Mouse (Mus musculus): Measurements from ENCODE around the gene Cx3cl1.

Cx3cl1 gene

DNA sequence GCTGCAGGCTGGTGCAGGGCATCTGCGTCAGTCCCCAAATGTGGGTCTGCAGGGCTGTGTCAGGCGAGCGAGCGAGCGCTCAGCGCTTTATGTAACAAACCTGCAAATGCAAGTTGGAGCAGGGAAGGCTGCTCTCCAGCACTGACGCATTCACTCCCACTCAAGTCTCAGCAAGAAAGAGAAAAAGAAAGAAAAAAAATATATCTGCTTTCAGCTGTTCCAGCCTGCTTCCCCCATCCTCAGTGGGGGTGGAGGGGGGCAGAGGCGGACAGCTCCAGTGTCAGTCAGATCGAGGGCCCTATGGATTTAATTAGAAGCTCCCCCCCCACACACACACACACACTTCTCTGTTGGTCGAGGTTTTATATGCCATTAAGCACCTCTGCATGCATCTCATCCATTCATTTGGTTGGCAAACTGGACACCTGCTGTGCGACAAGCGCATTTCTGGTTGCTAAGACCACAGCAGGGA, 1.9 kb downstream of the Cx3cl1 start:
- DNase-seq (ENCODE audit: low spot score in 2 of 2), result no peak

DNA sequence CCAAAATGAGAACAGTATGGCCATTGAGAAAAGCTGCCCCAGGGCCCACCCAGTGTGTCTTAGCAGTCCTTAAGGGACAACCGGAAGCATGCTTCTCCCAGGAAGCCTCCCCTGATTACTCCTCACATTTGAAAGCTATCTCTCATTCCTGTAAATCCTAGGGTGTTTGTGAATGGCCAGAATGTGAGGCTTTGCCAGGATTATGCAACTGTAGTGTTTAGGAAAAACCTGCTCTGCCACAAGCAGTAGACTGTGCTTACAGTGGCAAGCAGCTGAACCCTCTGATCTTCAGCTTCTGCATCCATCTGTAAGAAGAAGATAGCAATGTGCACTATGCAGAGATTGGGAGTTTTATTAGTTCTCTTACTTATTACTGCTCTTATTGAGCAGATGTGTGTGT, 2.8 kb downstream of the Cx3cl1 start:
- DNase-seq (ENCODE audit: low spot score in 2 of 2), result no peak

DNA sequence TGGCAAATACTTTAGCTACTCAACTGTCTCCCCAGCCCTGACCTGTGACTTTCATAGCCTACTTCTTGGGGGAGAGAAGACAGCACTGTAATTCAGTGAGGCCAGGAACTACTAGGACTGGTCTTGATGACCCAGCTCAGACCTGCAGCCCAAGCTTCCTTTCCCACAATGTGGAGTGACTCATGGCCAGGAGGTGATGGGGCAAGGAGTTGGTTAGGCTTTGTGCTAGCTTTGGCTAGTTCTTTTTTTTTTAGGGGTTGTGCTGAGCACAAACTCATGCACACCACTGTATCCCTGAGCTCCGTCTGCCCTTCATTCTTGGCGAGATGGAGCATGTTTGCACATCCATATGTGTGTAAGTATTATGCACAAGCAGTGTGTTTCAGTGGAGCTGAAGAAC, 4.5 kb downstream of the Cx3cl1 start:
- DNase-seq (ENCODE audit: low spot score in 2 of 2), result no peak

DNA sequence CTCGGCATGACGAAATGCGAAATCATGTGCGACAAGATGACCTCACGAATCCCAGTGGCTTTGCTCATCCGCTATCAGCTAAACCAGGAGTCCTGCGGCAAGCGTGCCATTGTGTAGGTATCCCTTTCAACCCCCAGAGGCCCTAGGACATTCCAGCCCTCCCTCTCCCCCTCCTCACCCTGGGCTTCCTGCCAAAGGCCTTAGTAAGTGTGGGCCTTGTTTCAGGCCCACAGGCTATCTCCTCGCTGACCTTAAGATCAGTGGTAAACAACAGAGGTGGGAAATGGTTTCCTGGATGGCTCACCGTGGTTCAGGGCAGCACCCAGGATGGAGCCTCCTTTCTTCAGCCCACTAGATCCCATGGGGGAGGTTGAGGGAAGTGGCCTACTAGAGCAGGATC, 6.2 kb downstream of the Cx3cl1 start:
- DNase-seq (ENCODE audit: low spot score in 2 of 2), result no peak

DNA sequence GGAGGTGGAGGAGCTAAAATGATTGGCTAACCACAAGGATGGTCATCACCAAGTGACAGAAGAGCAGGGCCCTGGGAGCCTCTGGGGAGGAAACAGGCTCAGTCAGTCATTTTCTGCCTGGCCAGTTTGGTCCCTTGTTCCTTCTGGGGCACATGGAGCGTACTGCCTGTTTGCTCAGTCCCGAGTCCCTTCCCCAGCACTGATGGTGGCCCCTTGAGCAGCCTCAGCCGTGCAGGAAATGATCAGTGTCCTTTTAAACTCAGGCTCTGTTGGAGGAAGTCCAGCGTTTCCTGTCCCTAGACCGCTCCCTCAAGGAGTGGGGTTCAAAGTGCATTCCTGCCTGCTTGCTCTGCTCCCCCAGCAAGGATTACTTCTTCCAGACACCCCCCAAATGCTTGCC, 6.7 kb downstream of the Cx3cl1 start:
- no peak for DNase-seq (ENCODE audit: low spot score in 2 of 2)

DNA sequence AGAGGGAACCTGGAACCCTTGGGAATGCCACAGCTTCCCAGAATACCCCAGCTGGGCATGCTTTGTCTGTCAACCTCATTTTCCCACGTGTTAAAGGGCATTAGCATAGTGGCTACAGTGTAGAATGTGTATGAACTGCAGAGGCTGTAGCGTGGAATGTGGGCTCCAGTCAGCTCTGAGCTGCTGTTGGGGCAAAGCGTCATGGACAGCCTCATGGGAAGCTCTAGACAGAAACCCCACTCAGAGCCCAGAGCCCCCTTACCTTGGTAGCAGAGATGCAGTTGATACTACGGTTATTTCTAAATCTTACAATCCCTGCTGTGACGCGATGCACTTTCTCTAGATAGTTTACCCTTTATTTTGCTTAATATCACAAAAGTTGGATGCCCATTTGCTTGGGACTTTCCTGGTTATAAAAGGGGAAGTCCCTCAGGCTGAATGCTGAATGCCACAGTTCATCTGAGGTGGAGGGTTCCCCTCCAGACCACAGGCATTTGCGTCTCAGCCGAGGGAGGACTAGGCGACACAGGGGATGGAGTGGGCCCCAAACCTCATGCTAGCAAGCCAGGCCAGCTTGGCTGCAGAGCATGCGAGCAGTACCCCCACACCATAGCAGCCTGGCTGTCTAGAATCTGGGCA, 7.2 kb downstream of the Cx3cl1 start:
- DNase-seq (ENCODE audit: low spot score in 2 of 2), result no peak

DNA sequence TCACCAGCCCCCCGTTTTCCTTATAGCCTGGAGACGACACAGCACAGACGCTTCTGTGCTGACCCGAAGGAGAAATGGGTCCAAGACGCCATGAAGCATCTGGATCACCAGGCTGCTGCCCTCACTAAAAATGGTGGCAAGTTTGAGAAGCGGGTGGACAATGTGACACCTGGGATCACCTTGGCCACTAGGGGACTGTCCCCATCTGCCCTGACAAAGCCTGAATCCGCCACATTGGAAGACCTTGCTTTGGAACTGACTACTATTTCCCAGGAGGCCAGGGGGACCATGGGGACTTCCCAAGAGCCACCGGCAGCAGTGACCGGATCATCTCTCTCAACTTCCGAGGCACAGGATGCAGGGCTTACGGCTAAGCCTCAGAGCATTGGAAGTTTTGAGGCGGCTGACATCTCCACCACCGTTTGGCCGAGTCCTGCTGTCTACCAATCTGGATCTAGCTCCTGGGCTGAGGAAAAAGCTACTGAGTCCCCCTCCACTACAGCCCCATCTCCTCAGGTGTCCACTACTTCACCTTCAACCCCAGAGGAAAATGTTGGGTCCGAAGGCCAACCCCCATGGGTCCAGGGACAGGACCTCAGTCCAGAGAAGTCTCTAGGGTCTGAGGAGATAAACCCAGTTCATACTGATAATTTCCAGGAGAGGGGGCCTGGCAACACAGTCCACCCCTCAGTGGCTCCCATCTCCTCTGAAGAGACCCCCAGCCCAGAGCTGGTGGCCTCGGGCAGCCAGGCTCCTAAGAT, 7.9 kb downstream of the Cx3cl1 start:
- DNase-seq (ENCODE audit: low spot score in 2 of 2), result no peak

DNA sequence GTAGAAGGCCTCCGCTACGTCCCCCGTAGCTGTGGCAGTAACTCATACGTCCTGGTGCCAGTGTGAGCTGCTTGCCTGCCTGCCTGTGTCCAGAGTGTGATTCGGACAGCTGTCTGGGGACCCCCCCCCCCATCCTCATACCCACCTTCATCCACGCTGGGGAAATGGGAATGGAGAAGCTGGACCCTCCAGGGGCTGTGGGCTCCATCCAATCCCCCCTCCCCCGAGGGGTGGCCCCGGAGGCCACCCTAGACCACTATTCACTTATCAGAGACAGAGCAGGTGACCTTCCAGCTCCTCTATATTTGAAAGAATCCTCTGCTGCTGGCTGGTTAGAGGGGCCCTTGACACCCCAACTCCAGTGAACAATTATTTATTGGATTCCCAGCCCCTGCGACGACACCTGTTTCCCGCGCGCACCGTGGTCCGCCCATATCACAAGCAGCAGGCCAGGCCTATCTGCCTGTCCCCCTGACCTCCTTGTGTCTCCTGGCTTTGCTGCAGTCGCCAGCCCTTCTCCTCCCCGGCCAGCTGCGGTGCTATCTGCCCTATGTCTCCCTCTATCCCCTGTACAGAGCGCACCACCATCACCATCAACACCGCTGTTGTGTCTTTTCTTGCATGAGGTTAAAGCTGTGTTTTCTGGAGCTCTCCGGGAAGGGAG, 8.8 kb downstream of the Cx3cl1 start:
- no peak for DNase-seq (ENCODE audit: low spot score in 2 of 2)

DNA sequence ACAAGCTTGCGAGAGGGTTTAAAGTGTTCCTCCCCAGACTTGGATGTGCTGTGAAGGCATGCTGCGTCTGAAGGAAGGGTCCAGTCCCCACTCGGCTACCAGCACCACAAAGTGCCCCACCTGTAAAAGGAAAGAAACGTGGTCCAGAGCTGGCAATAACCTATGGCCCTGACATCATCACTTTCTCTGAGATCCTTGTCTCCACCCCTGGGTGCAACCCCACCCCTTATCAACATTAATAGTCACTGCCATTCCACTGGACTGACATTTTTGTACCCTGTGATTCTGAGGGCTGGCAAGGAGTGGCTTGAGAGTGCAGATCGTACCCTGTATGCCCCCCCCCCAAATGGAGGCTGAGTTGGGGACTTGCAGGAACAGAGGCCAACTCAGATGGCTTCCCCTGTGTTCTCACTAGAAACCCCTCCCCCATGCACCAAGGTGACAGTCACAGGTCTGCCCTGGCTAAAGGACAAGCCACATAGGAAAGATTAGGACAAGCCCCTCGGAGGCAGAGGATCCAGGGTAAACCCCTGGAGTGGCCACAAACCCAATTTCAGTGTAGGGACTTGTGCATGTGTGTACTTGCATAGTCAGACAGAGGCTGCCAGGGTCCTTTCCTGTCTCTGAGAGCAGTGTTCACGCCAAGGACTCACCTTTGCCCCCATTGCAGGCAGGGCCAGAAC, 9.5 kb downstream of the Cx3cl1 start:
- no peak for DNase-seq (ENCODE audit: low spot score in 2 of 2)

DNA sequence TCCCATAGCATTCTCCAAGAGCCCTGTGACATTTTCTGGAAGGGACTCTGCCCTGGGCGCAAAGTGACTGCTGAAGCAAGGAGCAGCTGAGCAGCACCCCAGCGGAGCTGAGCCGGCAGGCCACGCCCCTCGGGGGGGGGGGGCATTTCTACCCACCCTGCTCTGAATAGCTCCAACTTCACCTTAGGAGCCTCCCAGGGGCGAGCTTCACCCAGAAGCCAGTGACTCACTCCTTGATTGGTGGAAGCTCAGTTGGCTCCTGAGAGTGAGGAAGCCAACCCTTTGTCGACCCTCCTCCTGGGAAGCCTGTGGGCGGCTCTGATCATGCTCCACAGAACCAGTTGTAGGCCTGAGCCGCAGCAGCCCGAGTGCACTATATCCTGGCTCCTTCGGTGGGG, 10.0 kb downstream of the Cx3cl1 start:
- no peak for DNase-seq (ENCODE audit: low spot score in 2 of 2)

DNA sequence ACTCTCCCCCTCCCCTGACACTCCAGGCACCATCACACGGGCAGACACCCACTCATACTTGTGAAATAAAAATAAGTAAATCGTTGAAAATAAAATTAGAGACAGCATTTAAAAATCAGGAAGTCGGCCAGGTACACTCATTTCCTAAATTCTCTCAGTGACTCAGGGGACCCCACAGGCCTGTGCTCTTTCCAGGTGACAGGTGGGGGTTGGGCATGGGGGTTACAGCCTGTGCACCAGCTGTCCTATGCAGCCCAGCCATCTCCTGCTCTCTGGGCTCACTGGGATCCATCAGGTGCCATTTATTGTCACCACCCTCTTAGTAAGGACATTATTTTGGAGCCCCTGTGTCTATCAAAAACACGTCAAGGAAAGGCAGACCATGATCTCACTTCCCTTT, 12.1 kb downstream of the Cx3cl1 start:
- DNase-seq (ENCODE audit: low spot score in 2 of 2), result no peak

DNA sequence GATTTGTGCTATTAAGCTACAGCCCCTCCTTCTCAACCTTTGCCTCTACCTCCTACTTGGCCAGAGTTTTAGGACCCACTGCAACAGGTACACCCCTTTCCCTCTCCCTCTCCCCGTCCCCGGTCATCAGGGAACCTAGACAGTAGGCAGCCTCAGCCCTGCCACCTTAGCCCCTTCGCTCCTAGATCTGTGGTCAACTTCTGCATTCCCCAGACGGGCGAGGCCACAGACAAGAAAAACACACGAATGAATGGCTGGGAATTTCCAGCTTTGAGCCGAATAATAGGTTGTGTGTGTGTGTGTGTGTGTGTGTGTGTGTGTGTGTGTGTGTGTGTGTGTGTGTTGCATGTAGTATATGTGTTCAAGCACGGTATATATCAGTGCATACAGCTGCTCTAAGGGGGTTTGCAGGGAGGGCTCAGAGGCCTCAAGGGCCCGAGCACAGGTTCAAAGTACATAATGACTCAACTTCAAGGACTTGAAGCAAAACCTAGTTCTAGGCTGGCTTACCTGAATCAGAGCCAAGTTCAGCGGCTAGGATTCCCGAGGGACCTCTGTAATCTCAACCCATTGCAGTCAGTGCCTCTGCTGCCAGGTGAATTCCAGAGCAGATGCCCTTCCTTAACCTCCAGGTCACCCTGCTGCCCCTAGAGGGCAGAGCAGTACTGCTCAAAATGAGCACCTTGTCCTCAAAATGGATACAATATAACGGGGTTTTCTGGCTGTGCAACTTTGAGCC, 13.6 kb downstream of the Cx3cl1 start:
- no peak for DNase-seq (ENCODE audit: low spot score in 2 of 2)

DNA sequence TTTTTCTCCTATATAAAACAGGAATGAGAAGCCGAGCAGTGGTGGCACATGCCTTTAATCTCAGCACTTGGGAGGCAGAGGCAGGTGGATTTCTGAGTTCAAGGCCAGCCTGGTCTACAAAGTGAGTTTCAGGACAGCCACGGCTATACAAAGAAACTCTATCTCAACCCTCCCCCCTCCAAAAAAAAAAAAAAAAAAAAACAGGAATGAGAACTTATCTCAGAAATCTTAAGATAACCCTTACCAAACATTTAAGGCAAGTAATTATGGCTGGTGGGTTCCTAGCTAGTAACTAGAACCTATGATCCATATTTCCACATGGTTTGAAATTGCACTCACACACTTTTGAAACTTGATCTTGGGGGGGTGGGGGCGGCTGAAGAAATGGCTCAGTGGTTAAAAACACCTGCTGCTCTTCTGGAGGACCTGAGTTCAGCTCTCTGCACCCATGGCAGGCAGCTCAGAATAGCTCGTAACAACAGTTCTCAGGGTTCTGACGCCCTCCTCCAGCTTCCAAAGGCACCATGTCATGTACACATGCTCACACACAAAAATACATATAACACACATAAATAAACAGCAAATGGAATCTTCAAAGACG, 14.3 kb downstream of the Cx3cl1 start:
- no peak for DNase-seq (ENCODE audit: low spot score in 2 of 2)

DNA sequence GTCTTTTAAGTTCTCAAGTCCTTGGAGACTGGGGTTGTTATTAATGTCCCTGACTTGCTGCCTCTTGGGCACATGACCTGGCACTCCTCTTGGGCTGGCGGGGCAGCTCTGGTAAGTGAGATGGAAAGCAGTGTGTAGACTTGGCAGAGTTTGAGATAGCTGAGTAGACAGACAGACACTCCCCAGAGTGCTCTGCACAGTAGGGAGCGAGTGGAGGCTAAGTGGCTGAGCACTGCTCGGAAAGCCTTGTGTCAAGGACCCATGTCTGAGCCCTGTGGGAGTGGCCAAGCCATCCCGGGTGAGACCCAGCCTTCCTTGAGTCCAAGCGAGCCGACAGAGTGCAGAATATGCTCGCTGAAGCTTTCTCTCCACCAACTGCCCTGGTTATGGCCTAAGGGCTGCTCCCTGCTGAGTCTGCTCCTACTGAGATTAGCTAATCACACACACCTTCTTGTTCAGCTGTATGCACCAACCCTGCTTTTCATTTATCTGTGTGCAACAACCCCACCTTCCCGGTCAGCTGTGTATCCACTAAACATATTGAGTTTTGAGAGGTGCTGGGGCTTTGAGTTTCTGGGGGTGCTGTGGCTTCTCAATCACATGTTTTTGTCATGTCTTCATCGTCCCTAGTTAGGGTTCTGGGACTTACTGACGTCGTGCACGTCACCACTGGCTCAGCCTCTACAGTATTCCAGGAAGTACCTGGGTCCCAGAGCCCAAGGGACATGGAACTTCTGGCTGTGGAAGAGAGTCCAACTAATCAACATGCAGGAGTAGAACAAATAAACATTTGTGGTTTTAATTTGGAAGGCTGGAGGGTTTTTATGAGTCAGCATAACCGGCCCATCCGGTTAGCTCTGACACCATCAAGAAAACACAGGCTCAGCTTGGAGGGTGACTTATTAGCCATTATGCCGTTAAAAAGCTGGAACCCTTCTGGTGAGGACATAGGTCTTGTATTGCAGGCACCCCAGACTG, 16.0 kb downstream of the Cx3cl1 start:
- no peak for DNase-seq (ENCODE audit: low spot score in 2 of 2)

DNA sequence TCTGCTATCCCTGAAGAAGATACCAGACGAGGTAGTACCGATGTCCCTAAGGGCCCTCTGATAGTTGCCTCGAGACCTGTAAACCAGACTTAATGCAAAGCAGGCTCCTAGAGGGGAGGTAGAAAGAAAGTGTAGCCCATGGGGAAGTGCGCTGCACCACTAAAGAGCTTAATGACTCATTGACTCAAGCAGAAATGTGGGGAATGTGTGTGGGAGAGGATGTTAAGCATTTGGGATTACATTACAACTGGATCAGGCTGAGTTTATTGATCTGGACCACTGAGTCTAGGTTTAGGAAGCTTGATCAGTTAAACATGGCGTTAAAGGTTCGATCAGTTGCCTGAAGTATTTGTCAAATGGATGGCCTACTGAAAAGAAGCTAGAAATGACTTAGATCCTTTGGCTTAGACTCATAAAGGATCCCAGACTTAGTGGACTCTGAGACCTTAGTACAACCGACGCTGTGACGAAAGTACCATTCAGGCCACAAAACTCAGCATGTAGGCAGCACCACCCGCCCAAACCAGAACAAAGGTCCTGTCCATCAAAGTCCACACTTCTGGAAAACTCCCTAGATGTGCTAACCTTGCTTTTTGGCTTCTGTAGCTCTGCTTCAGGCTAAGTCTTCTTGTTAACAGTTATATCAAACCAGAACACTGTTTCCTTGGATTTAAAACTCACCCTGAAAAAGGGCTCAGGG, 17.6 kb downstream of the Cx3cl1 start:
- DNase-seq (ENCODE audit: low spot score in 2 of 2), result no peak

DNA sequence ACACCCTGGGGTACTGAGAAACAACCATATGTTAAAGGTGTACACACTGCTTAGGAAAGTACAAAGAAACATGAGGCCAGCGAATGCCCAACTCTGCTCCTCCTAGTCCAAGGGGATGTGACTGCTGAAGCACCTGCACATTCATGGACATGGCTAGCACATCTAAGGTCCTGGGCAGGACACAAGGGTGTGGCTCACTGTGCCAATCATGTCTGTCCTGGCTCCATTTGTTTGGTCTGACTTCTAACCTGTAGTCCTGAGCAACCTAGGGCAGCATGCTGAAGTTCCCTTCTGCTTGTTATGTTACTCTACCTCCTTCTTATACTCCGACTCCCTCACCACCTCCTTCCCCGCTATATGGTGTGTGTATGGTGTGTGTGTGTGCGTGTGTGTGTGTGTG, 22.6 kb downstream of the Cx3cl1 start:
- DNase-seq (ENCODE audit: low spot score in 2 of 2), result no peak

DNA sequence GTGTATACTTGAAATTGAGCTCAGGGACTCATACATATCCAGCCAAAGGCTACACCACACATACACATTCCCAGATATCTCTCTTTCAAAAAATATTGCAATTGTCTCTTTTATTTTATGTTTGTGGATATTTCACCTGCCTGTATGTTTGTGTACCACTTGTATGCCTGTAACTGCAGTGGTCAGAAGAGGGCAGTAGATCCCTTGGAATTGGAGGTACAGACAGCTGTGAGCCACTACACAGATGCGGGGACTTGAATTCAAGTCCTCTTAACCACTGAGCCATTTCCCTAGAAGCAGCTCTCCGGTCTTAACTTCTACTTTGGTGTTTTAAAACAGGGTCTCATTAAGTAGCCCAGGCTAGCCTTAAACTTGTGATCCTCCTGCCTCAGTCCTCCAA, 23.0 kb downstream of the Cx3cl1 start:
- no peak for DNase-seq (ENCODE audit: low spot score in 2 of 2)

DNA sequence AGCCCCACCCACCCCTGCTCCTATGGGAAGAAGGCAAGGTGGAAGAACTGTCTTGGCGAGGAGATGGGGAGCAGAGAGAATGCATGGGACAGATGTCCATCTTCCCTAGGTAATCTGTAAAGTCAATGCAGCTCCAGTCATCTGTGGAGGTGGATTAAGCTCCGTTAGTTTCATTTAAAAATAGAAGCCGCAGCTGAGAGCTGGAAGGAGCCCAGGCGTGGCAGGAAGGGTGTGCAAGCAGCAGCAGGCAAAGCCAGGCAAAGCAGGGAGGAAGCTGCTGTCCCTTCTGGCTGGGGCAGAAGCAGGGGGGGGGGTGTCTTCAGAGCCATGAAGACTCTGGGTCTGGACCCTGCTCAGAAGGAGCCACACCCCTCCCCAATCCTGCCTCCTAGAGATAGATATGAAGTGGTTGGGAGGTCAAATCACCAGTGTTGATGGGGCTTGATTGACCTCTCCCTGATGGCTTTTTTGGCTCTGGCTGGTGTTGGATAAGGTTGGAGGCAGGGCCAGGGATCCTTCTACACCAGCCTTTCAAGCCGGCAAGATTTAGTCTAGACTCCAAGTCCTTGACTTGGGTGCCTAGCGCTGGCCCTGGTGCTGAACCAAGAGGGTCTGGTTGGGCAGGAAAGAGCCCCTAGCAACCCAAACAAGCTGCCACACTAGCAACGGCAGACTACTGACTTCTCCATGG, 28.6 kb downstream of the Cx3cl1 start:
- no peak for DNase-seq (ENCODE audit: low spot score in 2 of 2)
